Mouse (Mus musculus): ENCODE results near the gene Gm26566.

GRCm38 (mm10) chr4:88680362-88680761 is 41.2 kb upstream of the Gm26566 start:
- TF ChIP-seq CTCF (conservative IDR thresholded peaks at IDR 0.05; ENCODE audit: low read length) (peak; percentile 44), NANOG (IDR thresholded peaks at IDR 0.05; ENCODE audit: borderline replicate concordance, low read length) (no peak), POU5F1 (IDR thresholded peaks at IDR 0.05; ENCODE audit: borderline replicate concordance, low read length) (no peak)

Measured in E14TG2a.4 (cell line).